Mouse (Mus musculus): ENCODE data around the gene Ppm1b.

GRCm38 (mm10) chr17:85028797-85029196 is 72.3 kb downstream of the Ppm1b start:
- TF ChIP-seq CTCF (IDR thresholded peaks at IDR 0.05; ENCODE audit: low read depth, low read length) (no peak), POLR2A (IDR thresholded peaks at IDR 0.05; ENCODE audit: extremely low read depth, insufficient read depth, low read length) (no peak)

All from liver, adult 2 months (tissue).